Mouse (Mus musculus) heart, embryonic 16.5 days (tissue): ENCODE data around the gene Cdh23. TPM values are rescaled to one million over a fixed set of nuclear protein-coding genes. Genes with fewer than 3 reads are reported as not detected.

ENCODE experiments used
- ATAC-seq: fragments of 200-750 bp; cut with Nextera tagmentation; replicated peaks from 2 replicates; pipeline ENCODE4 v1.8.0; 2017; ENCODE audit warnings: moderate number of reproducible peaks; ENCODE audit not compliant: insufficient read depth, low FRiP score; ENCODE audit errors: extremely low read depth
- H3K27ac ChIP-seq: fragments of 300-500 bp; sonication (generic); 2 replicates; pipeline ENCODE4 v1.5.1; 2014; ENCODE audit warnings: mild to moderate bottlenecking, low read length, control low read depth, moderate library complexity
- H3K27me3 ChIP-seq: fragments of 300-500 bp; sonication (generic); 2 replicates; pipeline ENCODE4 v1.6.1; 2014; ENCODE audit warnings: low read length, mixed read lengths; ENCODE audit not compliant: control insufficient read depth, insufficient read depth
- H3K36me3 ChIP-seq: fragments of 300-500 bp; sonication (generic); 2 replicates; pipeline ENCODE4 v1.6.1; 2014; ENCODE audit not compliant: control insufficient read depth, insufficient read depth
- H3K4me1 ChIP-seq: fragments of 300-500 bp; sonication (generic); 2 replicates; pipeline ENCODE4 v1.6.1; 2014; ENCODE audit warnings: low read length, mixed read lengths; ENCODE audit not compliant: control insufficient read depth, insufficient read depth
- H3K4me2 ChIP-seq: fragments of 300-500 bp; sonication (generic); 2 replicates; pipeline ENCODE4 v1.6.1; 2014; ENCODE audit warnings: low read depth, mild to moderate bottlenecking, control low read depth, low read length
- H3K4me3 ChIP-seq: fragments of 300-500 bp; sonication (generic); 2 replicates; pipeline ENCODE4 v1.5.1; 2014; ENCODE audit warnings: mild to moderate bottlenecking, control low read depth, low read length
- H3K9ac ChIP-seq: fragments of 300-500 bp; sonication (generic); 2 replicates; pipeline ENCODE4 v1.6.1; 2014; ENCODE audit warnings: low read length, control low read depth
- H3K9me3 ChIP-seq: fragments of 300-500 bp; sonication (generic); replicated peaks from 2 replicates; pipeline ENCODE4 v1.6.1; 2016; ENCODE audit warnings: low read length; ENCODE audit not compliant: control insufficient read depth
- WGBS: fragments of 180-500 bp; shearing (Covaris S2); extraction: QIAGEN DNeasy Blood & Tissue Kit; methylation state at CpG from one replicate; pipeline ENCODE4 v1.1.7; 2014; 5-methylcytosine and 5-hydroxymethylcytosine counted together
- polyA plus RNA-seq: library from polyadenylated mRNA; unstranded; fragments of >200 nt; fragmentation: Nextera tagmentation; extraction: Ambion mirVana; gene quantifications from 2 replicates; pipeline ENCODE4 v1.2.1, GENCODE M21; 2015

Gene Cdh23
- polyA plus RNA-seq, 1 experiment from 2014 or later, result 1.3 TPM

DNA sequence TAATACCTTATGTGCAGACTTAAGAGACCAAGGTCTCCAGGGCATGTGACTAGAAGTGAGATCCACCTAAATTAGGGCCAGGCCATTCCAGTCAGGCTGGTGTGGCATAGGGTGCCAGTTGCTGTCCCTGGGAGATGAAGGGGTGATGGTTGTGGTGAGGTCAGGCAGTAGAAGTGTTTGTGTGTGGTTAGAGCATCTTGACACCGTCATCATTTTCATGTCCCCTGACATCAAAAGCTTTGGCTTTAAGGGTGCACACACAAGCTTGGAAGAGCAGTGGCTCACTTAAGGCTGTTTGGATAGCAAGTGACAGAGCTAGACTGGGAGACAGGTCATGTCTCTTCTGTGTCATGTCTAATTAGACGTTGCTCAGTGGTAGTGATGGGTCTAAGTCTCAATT lies 408.6 kb downstream of the Cdh23 start:
- peaks cover 56% of the 10 kb centered on the region for H3K4me1 ChIP-seq
- 58% methylated on average over 2 of the region's 2 CpGs for WGBS
- H3K9ac ChIP-seq, result no peak overlapping the region
- H3K27me3 ChIP-seq, result no peaks in the 10 kb centered on the region
- no peak overlapping the region for H3K4me2 ChIP-seq
- H3K4me3 ChIP-seq, result no peak overlapping the region
- H3K36me3 ChIP-seq, result peaks cover 4% of the 10 kb centered on the region; the same call in 1 of the 2 replicates
- ATAC-seq, result no peak
- H3K9me3 ChIP-seq, result no peaks in the 10 kb centered on the region
- H3K27ac ChIP-seq, result no peak overlapping the region

DNA sequence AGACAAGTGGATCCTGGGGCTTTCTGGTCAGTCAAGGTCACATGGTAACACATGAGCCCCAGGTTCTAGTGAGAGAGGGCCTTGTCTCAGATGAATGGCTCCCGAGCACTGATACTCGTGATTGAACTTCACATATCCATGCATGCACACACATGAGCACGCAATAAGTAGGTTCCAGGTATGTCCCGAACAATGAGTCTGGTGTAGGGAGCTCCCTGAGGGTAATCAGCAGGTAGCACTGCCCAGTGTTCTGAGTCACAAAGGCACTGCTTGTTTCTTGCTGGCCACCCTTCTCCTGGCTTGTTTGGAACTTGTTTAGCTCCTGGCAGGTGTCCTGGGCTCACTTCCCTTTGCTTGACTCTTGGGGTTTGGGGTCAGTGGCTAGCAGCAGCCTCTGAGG lies 409.1 kb downstream of the Cdh23 start:
- 88% methylated on average over 4 of the region's 4 CpGs for WGBS
- Histone ChIP-seq H3K27ac (no peak overlapping the region), H3K4me3 (no peak overlapping the region), H3K27me3 (no peaks in the 10 kb centered on the region), H3K9ac (no peak overlapping the region), H3K4me2 (no peak overlapping the region), H3K4me1 (peaks cover 62% of the 10 kb centered on the region), H3K36me3 (peaks cover under 1% of the 10 kb centered on the region; the same call in 1 of the 2 replicates), H3K9me3 (no peaks in the 10 kb centered on the region)
- no peak for ATAC-seq

DNA sequence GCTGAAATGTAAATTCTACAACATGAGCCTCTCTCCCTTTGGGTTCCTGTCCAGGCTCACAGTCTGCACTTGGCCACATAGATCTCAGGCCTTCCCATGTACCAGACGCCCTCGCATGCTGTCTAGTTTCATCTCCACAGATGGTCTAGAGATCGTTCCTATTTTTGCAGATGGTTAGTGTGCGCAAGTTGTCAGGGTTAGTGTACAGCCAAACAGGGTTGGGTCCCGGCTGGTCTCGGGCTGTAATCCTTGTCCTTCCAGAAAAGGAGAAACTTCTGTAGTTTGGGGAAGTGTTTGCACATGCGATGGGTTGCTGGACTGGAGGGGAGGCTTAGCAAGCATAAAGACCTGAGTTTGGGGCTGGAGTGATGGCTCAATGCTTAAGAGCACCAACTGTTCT lies 409.7 kb downstream of the Cdh23 start:
- Histone ChIP-seq H3K36me3 (no peaks in the 10 kb centered on the region), H3K9me3 (no peaks in the 10 kb centered on the region), H3K4me3 (no peak overlapping the region), H3K27me3 (no peaks in the 10 kb centered on the region), H3K27ac (no peak overlapping the region), H3K4me1 (peaks cover 68% of the 10 kb centered on the region), H3K4me2 (no peak overlapping the region), H3K9ac (no peak overlapping the region)
- ATAC-seq, result no peak
- WGBS, result 91% methylated on average over 7 of the region's 7 CpGs

- 47% methylated on average over 14 of the region's 14 CpGs for WGBS
- H3K27me3 ChIP-seq, result no peaks in the 10 kb centered on the region
- no peak; the same call in 1 of the 2 replicates for ATAC-seq
- peaks cover 73% of the 10 kb centered on the region for H3K4me1 ChIP-seq
- peak overlapping the region; percentile 69; the same call in 1 of the 2 replicates for H3K27ac ChIP-seq
- H3K36me3 ChIP-seq, result no peaks in the 10 kb centered on the region
- H3K4me2 ChIP-seq, result peak overlapping the region; percentile 29
- no peaks in the 10 kb centered on the region for H3K9me3 ChIP-seq
- peak overlapping the region; percentile 3; the same call in 1 of the 2 replicates for H3K4me3 ChIP-seq
- H3K9ac ChIP-seq, result no peak overlapping the region
Measured at GRCm38 (mm10) chr10:60285676-60286372, 410.5 kb downstream of the Cdh23 start.

DNA sequence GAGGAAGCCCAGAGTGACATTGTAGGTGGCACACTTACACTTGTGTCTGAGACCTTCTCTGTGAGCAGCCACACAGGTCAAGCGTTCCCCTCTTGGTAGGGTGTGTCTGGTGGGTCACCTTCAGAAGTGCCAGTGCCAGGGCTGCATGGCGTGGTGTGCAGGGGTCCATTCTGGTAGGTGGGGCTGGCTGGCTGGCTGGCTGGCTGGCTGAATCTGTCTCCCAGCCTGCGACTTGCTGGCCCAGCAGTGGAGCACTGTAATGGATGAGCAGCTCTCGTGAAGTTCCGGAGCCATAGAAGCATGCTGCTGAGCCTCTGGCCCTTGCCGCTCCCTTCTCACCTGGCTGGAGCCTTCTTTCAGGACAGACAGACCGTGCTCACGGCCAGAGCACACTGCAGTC lies 411.1 kb downstream of the Cdh23 start:
- ATAC-seq, result peak; percentile 5; the same call in 1 of the 2 replicates
- WGBS, result 50% methylated on average over 8 of the region's 8 CpGs
- Histone ChIP-seq H3K9ac (0 out of 2 replicates have a peak overlapping the region, but pooled peaks have one; percentile 3), H3K4me1 (peaks cover 78% of the 10 kb centered on the region), H3K27me3 (no peaks in the 10 kb centered on the region), H3K36me3 (no peaks in the 10 kb centered on the region), H3K4me3 (peak overlapping the region; percentile 3; the same call in 1 of the 2 replicates), H3K9me3 (no peaks in the 10 kb centered on the region), H3K4me2 (peak overlapping the region; percentile 29), H3K27ac (peak overlapping the region; percentile 69)

GRCm38 (mm10) chr10:60284676-60285111 lies 411.6 kb downstream of the Cdh23 start:
- 41% methylated on average over 8 of the region's 8 CpGs for WGBS
- peaks cover 78% of the 10 kb centered on the region for H3K4me1 ChIP-seq

GRCm38 (mm10) chr10:60284248-60284647 lies 412.0 kb downstream of the Cdh23 start:
- H3K4me2 ChIP-seq, result no peak overlapping the region
- 75% methylated on average over 6 of the region's 6 CpGs for WGBS

More at GRCm38 (mm10) chr10:60284676-60285111, 411.6 kb downstream of the Cdh23 start:
- peak; percentile 69 for ATAC-seq
- peak overlapping the region; percentile 29 for H3K4me2 ChIP-seq
- H3K9ac ChIP-seq, result peak overlapping the region; percentile 3; the same call in 1 of the 2 replicates
- no peaks in the 10 kb centered on the region for H3K27me3 ChIP-seq
- no peak overlapping the region for H3K4me3 ChIP-seq
- H3K27ac ChIP-seq, result peak overlapping the region; percentile 76
- no peaks in the 10 kb centered on the region for H3K9me3 ChIP-seq
- no peaks in the 10 kb centered on the region for H3K36me3 ChIP-seq

DNA sequence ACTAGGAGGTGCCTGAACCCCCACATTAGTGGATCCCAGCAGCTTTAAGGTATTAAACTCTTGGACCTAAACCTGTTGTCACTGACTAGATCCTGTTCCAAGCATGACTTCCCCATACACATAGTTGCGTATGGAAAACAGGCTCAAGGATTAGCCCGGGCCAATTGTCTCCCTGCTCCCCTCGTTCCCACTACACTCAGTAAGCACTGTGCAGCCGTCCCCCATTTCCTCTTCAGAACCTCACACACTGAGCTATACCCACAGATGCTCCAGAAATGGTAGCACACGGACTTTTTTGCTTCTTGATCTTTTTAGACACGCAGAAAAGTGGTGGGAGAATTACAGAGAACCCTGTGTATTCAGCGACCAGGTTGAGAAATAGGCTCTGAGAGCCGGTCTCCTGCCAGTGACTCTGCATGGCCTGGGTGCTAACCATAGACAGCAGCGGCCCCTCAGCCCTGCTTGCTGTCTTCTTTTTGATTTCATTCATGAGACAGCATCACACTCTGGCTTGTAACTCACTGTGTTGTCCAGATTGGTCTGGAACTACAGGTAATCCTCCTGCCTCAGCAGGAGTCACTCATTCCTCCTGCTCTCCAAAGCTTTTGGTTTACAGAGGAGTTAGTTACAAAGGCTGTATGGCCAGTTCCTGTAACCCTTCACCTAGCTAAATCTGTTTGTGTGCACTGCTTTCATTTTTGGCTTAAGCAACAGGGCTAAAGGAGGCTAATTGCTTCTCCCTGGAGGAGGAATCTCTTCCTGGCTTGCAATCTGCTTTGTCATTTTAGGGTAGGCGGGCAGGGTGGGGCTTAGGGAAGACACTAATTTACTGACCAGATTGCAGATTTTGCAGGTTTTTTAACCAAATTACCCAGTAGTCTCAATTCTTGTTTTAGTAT lies 413.9 kb downstream of the Cdh23 start:
- no peak for ATAC-seq
- Histone ChIP-seq H3K36me3 (peaks cover 2% of the 10 kb centered on the region; the same call in 1 of the 2 replicates), H3K4me2 (peak overlapping the region; percentile 16; the same call in 1 of the 2 replicates), H3K27me3 (no peaks in the 10 kb centered on the region), H3K9me3 (no peaks in the 10 kb centered on the region), H3K9ac (peak overlapping the region; percentile 30; the same call in 1 of the 2 replicates), H3K27ac (peak overlapping the region; percentile 46), H3K4me3 (no peak overlapping the region), H3K4me1 (peaks cover 74% of the 10 kb centered on the region)
- 72% methylated on average over 10 of the region's 10 CpGs for WGBS

More at GRCm38 (mm10) chr10:60284248-60284647, 412.0 kb downstream of the Cdh23 start:
- Histone ChIP-seq H3K4me1 (peaks cover 77% of the 10 kb centered on the region), H3K9me3 (no peaks in the 10 kb centered on the region), H3K27me3 (no peaks in the 10 kb centered on the region), H3K27ac (peak overlapping the region; percentile 76), H3K4me3 (no peak overlapping the region), H3K9ac (no peak overlapping the region; the same call in 1 of the 2 replicates), H3K36me3 (no peaks in the 10 kb centered on the region)
- ATAC-seq, result no peak
